Mouse (Mus musculus) B cell, adult (primary cell): Measurements from ENCODE around the gene Slc35f1. TPM values are rescaled to one million over a fixed set of nuclear protein-coding genes. Genes with fewer than 3 reads are reported as not detected.

Experiments used
- total RNA-seq: library from RNA; stranded (reverse); gene quantifications from 4 replicates; pipeline ENCODE4 v1.2.4, GENCODE M21; 2023; ENCODE audit not compliant: inconsistent age

The Slc35f1 gene
- total RNA-seq = not detected in 4 replicates

DNA sequence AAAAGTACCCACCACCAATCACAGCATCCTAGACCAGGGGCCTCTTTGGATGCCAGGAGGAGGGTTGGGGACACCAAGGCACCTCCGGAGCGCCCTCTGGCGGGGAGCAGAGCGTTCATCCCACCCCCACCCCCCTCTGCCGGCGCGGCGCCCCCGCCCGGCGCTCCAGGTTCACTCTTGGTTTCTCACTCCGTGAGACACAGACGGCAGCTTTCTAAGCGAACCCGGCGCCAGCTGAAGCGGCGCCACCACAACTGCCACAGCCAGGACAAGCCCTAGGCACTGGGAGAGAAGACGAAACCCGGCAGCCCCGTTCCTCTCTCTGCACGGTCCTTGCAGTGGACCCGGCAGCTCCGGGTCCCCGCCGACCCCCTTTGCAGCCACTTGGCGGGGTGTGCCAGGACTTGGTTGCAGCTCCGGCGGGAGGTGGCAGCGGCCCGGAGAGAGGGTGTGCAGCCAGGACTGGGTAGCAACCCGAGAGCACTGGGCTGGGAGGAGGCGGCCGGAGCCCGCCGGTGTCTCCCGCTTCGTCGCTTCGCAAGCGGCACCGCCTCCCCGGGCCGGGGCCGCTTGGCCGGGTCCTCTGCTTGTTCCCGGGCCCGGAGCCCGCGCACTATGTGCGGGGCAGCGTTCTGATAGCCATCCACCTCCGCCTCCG, at the start of gene Slc35f1:
Slc35f1 (plus strand) TSS at position 200 of the 658 bp plus-strand sequence.

